Mouse (Mus musculus): ENCODE measurements around the gene Gnptab.
"Not testable (repeated sequence)": the region's sequence is repeated elsewhere in the genome, so short reads cannot be mapped to it uniquely, and the experiment has no call there.

Gnptab gene

GRCm38 (mm10) chr10:88379013-88379885, at the start of gene Gnptab, which contains the start of gene Dram1:
TSS of gene Gnptab (plus strand) at chr10:88379132.
TSS of gene Dram1 (minus strand) at chr10:88379080.
- DNase-seq (ENCODE audit: low spot score): peak; percentile 44

GRCm38 (mm10) chr10:88330695-88331094, 48.2 kb upstream of the Gnptab start:
- no peak for DNase-seq (ENCODE audit: low spot score)

- DNase-seq (ENCODE audit: low spot score): no peak
These were observed 38.3 kb upstream of the Gnptab start for GRCm38 (mm10) chr10:88340660-88341059.

GRCm38 (mm10) chr10:88341368-88341767, 37.6 kb upstream of the Gnptab start:
- DNase-seq (ENCODE audit: low spot score): no peak

- no peak for DNase-seq (ENCODE audit: low spot score)
These were observed 33.0 kb upstream of the Gnptab start for GRCm38 (mm10) chr10:88345899-88346401.

GRCm38 (mm10) chr10:88346454-88347245, 32.3 kb upstream of the Gnptab start:
- DNase-seq (ENCODE audit: low spot score): no peak

- DNase-seq (ENCODE audit: low spot score): no peak
These were observed 29.1 kb upstream of the Gnptab start for GRCm38 (mm10) chr10:88349800-88350199.

GRCm38 (mm10) chr10:88350687-88351086, 28.2 kb upstream of the Gnptab start:
- DNase-seq (ENCODE audit: low spot score): no peak

- DNase-seq (ENCODE audit: low spot score): no peak
These were observed 27.4 kb upstream of the Gnptab start for GRCm38 (mm10) chr10:88351411-88352103.

- DNase-seq (ENCODE audit: low spot score): no peak
These were observed 26.4 kb upstream of the Gnptab start for GRCm38 (mm10) chr10:88352549-88352948.

- DNase-seq (ENCODE audit: low spot score): no peak
These were observed 24.3 kb upstream of the Gnptab start for GRCm38 (mm10) chr10:88354599-88354998.

GRCm38 (mm10) chr10:88356114-88356982, 22.6 kb upstream of the Gnptab start:
- no peak for DNase-seq (ENCODE audit: low spot score)

GRCm38 (mm10) chr10:88356983-88357559, 21.9 kb upstream of the Gnptab start:
- DNase-seq (ENCODE audit: low spot score): peak; percentile 13

- DNase-seq (ENCODE audit: low spot score): no peak
These were observed 16.7 kb upstream of the Gnptab start for GRCm38 (mm10) chr10:88362218-88362617.

- no peak for DNase-seq (ENCODE audit: low spot score)
These were observed 14.7 kb upstream of the Gnptab start for GRCm38 (mm10) chr10:88364221-88364620.

- DNase-seq (ENCODE audit: low spot score): no peak
These were observed 9.7 kb upstream of the Gnptab start for GRCm38 (mm10) chr10:88369233-88369632.

- DNase-seq (ENCODE audit: low spot score): no peak
These were observed 7.1 kb upstream of the Gnptab start for GRCm38 (mm10) chr10:88371793-88372192.

GRCm38 (mm10) chr10:88372436-88372835, 6.5 kb upstream of the Gnptab start:
- DNase-seq (ENCODE audit: low spot score): no peak

GRCm38 (mm10) chr10:88372945-88373344, 6.0 kb upstream of the Gnptab start:
- not testable (repeated sequence) for DNase-seq (ENCODE audit: low spot score)

GRCm38 (mm10) chr10:88374984-88375383, 3.9 kb upstream of the Gnptab start:
- no peak for DNase-seq (ENCODE audit: low spot score)

- peak; percentile 95 for DNase-seq (ENCODE audit: low spot score)
These were observed 2.2 kb upstream of the Gnptab start for GRCm38 (mm10) chr10:88376770-88377169.

Measured in layer of hippocampus, adult 9-10 months (tissue).